Mouse (Mus musculus) right cerebral cortex, postnatal 14 days (tissue): ENCODE results near the gene Resp18.
A peak's percentile ranks its signal among the peaks of the same experiment; 100 is the strongest.

Experiments used
- DNase-seq: peaks from one replicate; pipeline ENCODE4 v3.0.0; 2022

The Resp18 gene

DNA sequence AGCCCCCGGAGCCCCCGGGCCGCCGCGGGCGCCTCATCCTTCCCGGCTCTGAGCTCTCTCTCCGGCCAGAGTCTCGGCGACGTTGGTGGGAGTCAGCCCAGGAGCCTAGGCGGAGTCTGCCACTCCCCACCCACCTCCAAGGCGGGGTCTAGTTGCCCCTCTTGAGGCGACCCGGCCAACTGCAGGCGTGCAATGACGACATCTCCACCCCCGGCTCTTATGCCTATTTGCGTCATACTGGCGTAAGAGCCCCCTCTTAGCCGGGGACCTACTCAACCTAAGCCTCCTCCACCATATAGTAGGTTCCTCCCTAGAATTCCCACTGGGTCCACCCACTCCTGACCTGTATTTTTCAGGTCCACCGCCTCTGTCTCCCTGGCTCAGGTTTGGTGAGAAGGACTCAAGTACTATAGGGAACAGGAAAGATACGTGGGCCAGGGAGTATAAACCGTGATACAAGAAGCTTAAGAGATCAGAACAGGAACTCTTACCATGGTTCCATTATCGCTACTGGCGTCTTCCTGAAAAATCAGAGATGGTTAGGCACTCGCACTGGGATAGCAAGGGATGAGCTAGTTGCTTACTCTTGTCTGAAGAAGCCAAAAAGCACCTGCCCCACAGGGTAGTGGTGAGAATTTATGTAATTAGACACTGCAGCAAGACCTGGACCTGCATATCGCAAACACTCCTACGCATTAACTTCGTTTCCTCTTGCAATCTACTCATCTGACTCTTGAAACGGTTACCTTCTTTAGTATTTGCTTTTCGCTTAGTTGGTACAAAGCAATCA is 13.9 kb downstream of the Resp18 start, which contains the start of gene Ptprn:
TSS of gene Ptprn (minus strand) at position 412 of the 790 bp plus-strand sequence.
- DNase-seq: peak; percentile 75

DNA sequence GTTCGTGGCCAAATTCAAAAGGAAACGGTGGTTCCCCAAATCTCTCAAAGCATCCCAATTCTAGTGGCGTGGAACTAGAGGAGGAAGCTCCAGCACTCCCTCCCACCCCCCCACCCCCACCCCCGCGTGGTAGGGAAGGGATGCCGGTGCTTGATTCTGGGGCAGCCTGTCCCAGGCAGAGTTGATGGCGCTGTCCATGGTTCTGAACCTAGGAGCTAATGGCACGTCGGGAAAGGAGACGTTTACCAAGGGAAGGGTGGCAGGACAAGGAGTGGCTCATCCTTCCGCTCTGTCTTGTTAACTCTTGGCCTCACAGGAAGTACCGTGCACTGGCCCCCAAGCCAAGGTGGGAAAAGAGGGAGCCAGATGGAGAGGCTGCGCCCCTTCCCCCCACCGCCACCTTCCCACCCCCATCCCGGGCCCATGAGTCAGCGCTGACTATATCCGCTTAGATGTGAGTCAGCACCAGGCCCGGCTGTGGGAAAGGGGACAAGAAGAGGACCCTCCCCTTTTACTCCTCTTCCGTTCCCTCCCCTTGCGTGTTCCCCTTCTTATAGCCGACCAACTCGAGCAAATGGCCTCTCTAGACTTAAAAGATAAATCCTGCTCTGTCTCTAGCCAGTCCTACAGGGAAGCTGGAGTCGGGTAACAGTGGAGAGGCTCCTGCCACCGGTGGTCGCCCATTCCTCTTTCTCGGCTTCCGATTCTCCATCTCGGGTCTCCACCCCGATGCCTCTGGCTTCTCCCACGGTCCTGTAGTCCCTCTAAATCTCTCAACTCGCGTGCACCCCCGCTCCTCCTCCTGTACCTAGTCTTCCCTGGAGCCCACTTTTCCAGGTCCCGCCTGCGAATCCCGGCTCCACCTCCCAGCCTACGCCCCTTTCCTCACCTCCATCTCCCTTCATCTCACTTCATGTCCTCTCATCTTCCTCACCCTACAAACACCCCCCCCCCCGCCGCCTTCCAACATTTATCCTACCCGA is 15.0 kb downstream of the Resp18 start:
- DNase-seq: peak; percentile 58

GRCm38 (mm10) chr1:75261278-75261677 is 16.9 kb downstream of the Resp18 start:
- no peak for DNase-seq

- DNase-seq: no peak
Observed at GRCm38 (mm10) chr1:75255516-75256046, 22.6 kb downstream of the Resp18 start.

DNA sequence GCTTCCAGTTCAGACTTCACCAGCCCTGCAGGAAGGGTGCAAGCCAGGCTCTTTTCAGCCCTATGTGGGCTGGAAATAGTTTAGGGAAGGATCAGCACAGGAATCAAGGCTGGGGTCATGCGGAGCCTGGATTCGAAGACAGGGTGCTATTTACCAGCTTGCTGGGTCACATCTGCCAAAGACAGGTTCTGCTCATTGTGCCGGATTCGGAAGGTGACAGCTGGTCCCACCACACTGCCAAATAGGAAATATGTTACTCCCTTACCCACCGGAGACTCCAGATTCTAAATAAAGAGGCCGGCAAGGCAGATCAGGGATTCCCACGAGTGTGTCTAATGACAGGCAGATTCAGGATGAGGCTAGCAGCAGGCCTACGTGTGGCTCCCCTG is 23.6 kb downstream of the Resp18 start:
- no peak for DNase-seq

DNA sequence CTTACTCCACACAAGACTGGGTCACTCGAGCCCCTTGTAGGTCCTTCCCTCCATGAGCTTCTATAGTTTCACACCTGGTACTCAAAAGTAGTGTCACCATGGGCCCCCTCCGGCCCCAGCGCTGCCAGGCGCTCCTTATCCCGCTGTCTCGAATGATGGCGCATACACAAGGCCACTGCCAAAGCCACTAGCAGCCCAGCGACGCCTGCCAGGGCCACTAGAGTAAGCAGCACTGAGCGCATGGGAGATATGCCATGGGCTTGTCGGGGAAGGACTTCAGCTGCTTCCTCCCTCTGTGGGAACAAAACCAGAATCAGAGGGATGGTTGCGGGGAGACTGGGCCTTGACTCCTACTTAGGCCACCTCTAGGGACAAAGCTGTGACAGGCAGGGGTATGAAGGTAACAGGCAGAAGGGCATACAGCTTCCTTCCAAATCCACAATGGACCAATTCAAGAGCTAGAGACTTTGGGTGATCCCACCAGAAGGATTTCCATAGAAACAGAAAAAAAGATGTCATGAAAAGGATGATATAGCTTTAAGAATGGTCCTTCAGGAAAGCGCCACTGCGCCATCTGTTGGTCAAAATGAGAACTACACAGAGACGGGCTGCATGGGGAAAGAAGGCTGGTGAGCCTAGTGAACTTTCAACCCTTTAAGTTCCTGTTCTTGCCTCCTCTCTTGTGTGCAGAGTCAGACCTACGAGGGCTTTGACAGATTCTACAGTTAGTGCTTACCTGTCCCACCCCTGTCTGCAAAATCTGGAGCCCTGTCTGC is 24.2 kb downstream of the Resp18 start:
- peak; percentile 92 for DNase-seq

DNA sequence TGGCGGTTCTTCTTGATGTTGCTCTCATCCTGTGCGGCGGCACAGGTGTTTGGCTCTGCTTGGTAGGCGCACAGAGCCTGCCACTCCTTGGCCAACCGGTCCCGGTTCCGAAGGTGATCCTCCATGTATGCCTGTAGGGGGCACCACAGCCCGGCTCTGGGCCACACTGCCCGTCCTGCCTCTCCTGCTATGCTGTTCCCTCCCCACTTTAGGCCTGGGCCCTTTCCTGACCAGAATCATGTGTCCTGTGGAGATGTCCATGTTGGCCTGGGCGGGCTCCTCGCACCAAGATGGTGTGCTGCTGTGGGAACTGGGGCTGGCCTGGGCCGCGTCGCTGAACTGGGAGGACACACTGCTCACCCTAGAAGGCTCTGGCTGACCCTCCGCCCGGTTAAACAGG is 25.2 kb downstream of the Resp18 start:
- no peak for DNase-seq

DNA sequence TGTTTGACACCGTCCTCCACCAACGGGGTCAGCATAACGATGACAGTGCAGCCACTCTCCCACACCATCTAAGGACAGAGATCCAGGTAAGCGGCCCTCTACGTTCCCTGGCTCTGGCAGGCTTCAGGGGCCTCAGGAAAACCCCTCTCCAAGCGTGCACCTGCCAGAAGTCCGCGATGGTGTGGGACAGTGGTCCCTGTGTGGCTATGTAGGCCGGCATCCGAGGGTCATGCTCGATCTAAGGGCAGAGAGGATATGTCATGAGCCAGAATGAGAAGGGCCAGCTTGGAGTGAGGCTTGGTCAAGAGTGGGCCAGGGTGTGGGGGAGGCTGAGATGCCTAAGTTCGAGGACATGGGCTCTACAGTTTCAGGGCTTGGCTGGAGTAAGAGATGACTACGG is 25.9 kb downstream of the Resp18 start:
- no peak for DNase-seq

DNA sequence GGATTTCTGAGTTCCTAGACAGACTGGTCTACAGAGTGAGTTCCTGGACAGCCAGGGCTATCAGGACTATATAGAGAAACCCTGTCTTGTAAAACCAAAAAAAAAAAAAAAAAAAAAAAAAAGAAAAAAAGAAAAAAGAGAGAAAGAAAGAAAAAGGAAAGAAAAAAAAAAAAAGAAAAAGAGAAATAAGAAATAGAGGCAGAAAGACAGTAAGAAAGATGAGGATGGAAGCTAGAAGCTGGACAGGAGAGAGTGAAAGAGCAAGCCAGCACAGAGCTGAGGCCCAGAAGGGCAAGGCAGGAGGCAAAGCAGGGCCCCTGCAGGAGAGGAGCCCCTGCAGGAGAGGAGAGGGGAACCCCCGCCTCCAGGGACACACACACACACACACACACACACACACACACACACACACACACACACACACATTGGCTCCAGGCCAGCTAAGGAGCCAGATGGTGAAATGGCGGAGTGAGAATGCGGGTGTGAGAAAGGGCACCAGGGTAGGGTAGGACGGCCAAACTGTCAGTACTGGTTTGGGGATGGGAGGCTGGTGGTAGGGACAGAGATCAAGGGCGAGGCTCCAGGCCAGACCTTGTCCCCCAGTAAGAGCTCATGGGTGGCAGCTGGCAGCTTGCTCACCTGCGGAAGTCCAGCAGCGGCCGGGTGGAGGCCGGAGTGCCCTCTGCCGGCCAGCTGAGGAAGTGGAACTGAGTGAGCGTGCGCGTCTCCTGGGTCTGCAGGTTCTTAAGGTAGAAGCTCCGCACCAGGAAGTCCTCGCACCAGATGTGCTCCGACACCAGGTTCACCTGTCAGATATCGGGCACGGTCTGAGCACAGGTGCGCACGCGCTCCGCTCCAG is 26.9 kb downstream of the Resp18 start:
- peak; percentile 67 for DNase-seq

GRCm38 (mm10) chr1:75250498-75250897 is 27.7 kb downstream of the Resp18 start:
- no peak for DNase-seq

DNA sequence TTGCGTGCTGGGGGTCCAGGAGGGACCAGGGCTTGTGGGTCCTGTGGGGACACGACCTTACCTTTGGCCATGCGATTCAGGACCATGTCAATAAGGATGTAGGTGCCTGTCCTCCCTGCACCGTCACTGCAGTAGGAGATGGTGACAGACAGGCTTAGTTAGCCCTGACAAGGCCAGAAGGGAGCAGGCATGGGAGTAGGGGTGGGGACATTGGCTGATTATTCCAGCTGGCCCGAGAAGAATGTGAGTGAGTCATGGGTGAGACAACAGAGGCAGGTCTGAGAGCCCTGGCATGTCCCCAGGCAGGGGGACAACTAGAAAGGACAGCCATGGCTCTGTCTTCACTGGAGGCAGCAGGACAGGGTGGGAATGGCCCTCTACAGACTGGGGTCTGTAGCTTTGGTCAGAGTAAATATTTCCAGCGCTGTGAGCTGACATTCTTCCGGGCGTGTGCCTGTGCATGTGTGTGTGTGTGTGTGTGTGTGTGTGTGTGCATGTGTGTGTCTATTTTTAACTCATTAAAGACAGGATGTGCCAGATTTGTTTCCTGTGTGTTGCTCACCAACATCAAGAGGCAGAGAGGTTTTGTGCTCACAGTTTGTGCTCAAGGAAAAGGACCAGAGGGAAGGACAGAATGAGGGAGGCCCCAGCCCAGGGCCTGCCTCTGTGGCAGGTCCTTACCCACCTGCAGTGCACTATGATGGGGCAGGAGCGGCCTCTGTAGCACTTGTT is 30.0 kb downstream of the Resp18 start:
- no peak for DNase-seq

DNA sequence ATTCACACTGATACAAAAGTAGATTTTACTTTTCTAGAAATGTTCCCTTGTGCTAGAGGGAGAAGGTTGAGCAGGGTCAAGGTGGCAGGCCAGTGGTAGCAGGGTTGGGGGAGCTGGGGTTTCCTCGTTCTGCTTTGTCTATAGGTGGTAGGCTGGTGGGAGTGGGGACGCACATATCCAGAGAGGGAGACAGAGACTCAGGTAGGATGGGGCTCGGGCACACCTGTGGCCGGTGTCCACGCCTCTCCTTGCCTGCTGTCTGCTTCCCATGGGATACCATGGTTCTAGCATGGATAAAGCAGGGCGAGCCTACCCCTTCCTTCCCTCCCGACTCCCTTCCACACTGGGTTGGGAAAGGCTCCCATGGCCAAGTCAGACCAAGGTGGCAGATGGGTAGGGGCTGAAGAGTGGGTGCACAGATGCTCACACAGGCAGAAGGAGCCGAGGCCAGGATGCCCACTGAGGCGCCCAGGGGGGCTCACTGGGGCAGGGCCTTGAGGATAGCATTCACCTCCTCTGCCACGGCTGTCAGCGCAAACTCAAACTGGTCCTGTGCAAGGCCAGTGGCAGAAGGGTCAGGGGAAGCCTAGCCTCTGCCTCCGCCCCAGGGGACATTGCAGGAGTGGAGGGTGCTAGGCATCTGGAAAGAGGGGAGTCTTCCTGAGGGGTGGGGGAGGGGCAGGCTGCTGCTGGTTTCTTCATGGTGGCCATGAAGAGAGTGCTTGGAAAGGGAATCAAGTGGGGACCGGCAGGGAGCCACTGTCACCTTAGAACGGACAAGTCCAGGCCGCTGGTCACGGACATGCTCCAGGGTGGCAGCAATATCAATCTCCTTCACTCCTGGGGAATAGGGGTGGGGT is 30.9 kb downstream of the Resp18 start:
- no peak for DNase-seq

DNA sequence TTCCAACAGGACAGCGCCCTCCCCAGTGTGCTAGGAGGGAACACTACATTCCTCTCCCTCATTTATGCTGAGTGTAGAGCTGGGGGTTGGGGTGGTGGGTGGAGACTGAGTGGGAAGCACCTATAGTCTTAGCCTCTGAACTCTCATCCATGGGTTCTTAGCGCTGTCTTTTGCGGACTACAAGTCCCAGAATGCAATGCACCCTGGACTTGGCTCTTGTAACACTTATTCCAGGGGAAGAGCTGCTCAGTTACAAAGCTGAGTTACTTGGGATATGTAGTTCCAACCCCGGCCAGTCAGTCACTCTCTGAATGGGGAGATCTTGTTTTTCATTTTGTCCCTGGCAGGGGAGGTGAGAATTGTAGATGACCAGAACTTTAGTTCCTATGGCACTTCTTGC is 33.4 kb downstream of the Resp18 start:
- DNase-seq: no peak

GRCm38 (mm10) chr1:75244175-75244826 is 33.9 kb downstream of the Resp18 start:
- no peak for DNase-seq

DNA sequence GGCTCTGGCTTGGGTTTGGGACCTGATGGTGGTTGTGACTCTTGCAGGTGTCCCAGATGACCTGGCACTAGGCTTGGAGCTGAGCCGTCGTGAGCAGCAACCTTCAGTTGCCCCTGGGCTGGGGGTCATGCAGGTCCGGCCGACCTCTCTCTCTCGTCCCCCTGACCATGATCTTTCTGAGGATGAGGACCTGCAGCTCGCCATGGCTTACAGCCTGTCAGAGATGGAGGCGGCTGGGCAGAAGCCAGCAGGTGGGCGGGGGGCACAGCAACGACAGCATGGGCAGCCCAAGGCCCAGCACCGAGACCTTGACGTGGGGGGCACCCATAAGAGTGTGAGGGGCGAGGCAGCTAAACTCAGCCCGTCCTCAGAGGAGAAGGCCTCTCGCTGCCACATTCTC is 34.8 kb downstream of the Resp18 start:
- DNase-seq: no peak

DNA sequence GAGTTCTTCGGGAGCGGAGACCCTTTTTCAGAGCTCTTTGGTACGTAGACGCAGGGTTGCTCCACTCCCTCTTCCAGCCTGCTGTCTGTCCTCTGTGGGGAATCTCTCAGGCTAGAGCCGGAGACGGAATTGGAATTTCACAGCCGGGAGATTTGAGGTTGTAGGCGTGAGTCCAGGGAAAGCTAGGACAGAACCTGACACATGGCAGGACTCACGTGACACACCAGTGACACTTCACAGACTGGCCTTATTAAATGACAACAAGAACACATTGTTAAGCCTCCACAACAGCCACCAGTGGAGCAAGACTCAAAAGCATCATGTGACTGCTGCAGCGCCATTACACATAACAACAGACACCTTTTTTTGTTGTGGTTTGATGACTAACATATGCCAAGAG is 38.6 kb downstream of the Resp18 start:
- DNase-seq: no peak

- peak; percentile 81 for DNase-seq
Observed at GRCm38 (mm10) chr1:75236117-75237050, 41.8 kb downstream of the Resp18 start, which contains the start of gene Dnajb2. Dnajb2 (plus strand) TSS chr1:75236406.

- DNase-seq: no peak
Observed at GRCm38 (mm10) chr1:75234606-75235005, 43.6 kb downstream of the Resp18 start.
